Mouse (Mus musculus) heart, embryonic 10.5 days (tissue): ENCODE measurements around the gene 1700016K19Rik. TPM values are rescaled to one million over a fixed set of nuclear protein-coding genes. Genes with fewer than 3 reads are reported as not detected.

ENCODE experiments used
- DNase-seq: peaks from one replicate; pipeline ENCODE4 v3.0.0-alpha.2; 2017; ENCODE audit warnings: low spot score
- H3K27ac ChIP-seq: fragments of 300-500 bp; sonication (generic); 2 replicates; pipeline ENCODE4 v1.5.1; 2016; ENCODE audit warnings: mild to moderate bottlenecking
- H3K27me3 ChIP-seq: fragments of 300-500 bp; sonication (generic); 2 replicates; pipeline ENCODE4 v1.6.1; 2016; ENCODE audit warnings: mild to moderate bottlenecking; ENCODE audit not compliant: poor library complexity, insufficient read depth, severe bottlenecking
- H3K36me3 ChIP-seq: fragments of 300-500 bp; sonication (generic); 2 replicates; pipeline ENCODE4 v1.6.1; 2016; ENCODE audit warnings: mild to moderate bottlenecking, moderate library complexity
- H3K4me1 ChIP-seq: fragments of 300-500 bp; sonication (generic); 2 replicates; pipeline ENCODE4 v1.6.1; 2016; ENCODE audit warnings: mild to moderate bottlenecking
- H3K4me3 ChIP-seq: fragments of 300-500 bp; sonication (generic); 2 replicates; pipeline ENCODE4 v1.5.1; 2016; ENCODE audit warnings: mild to moderate bottlenecking, moderate library complexity
- H3K9me3 ChIP-seq: fragments of 300-500 bp; sonication (generic); 2 replicates; pipeline ENCODE4 v1.6.1; 2016; ENCODE audit warnings: mild to moderate bottlenecking, moderate library complexity
- WGBS: fragments of 180-500 bp; shearing (Covaris S2); methylation state at CpG from one replicate; pipeline ENCODE4 v1.1.7; 2016; 5-methylcytosine and 5-hydroxymethylcytosine counted together
- polyA plus RNA-seq: library from polyadenylated mRNA; unstranded; fragments of >200 nt; fragmentation: Nextera tagmentation; extraction: Ambion mirVana; gene quantifications from 2 replicates; pipeline ENCODE4 v1.2.1, GENCODE M21; 2016

1700016K19Rik gene
- polyA plus RNA-seq, 1 experiment from 2014 or later = not detected

- H3K27ac ChIP-seq = no peak overlapping the region
- H3K36me3 ChIP-seq = peaks cover 15% of the 10 kb centered on the region
- DNase-seq = no peak
- H3K27me3 ChIP-seq = no peaks in the 10 kb centered on the region
- peaks cover 23% of the 10 kb centered on the region for H3K4me1 ChIP-seq
- H3K4me3 ChIP-seq = no peak overlapping the region
- no peaks in the 10 kb centered on the region for H3K9me3 ChIP-seq
- WGBS = 26% methylated on average over 5 of the region's 5 CpGs
Observed at GRCm38 (mm10) chr11:76042882-76043281, 43.2 kb downstream of the 1700016K19Rik start.

GRCm38 (mm10) chr11:76044468-76044867 is 44.8 kb downstream of the 1700016K19Rik start:
- DNase-seq = no peak
- WGBS = 79% methylated on average over 6 of the region's 6 CpGs
- no peaks in the 10 kb centered on the region for H3K9me3 ChIP-seq
- H3K4me1 ChIP-seq = peaks cover 23% of the 10 kb centered on the region
- H3K4me3 ChIP-seq = no peak overlapping the region
- H3K27ac ChIP-seq = no peak overlapping the region
- no peaks in the 10 kb centered on the region for H3K27me3 ChIP-seq
- peaks cover 15% of the 10 kb centered on the region for H3K36me3 ChIP-seq

GRCm38 (mm10) chr11:76045367-76045766 is 45.7 kb downstream of the 1700016K19Rik start:
- 73% methylated on average over 6 of the region's 6 CpGs for WGBS
- H3K27ac ChIP-seq = no peak overlapping the region
- peaks cover 23% of the 10 kb centered on the region for H3K4me1 ChIP-seq
- no peak overlapping the region for H3K4me3 ChIP-seq
- no peaks in the 10 kb centered on the region for H3K9me3 ChIP-seq
- no peaks in the 10 kb centered on the region for H3K27me3 ChIP-seq
- DNase-seq = no peak
- H3K36me3 ChIP-seq = peaks cover 15% of the 10 kb centered on the region

- H3K9me3 ChIP-seq = no peaks in the 10 kb centered on the region
- H3K36me3 ChIP-seq = peaks cover 14% of the 10 kb centered on the region
- no peaks in the 10 kb centered on the region for H3K27me3 ChIP-seq
- no peak for DNase-seq
- H3K4me1 ChIP-seq = peaks cover 4% of the 10 kb centered on the region; the same call in 1 of the 2 replicates
- H3K27ac ChIP-seq = no peak overlapping the region
- H3K4me3 ChIP-seq = no peak overlapping the region
- WGBS = 57% methylated on average over 3 of the region's 3 CpGs
Observed at GRCm38 (mm10) chr11:76050509-76050908, 50.8 kb downstream of the 1700016K19Rik start.

- Histone ChIP-seq H3K27ac (no peak overlapping the region), H3K4me3 (no peak overlapping the region), H3K36me3 (peaks cover 13% of the 10 kb centered on the region), H3K9me3 (no peaks in the 10 kb centered on the region), H3K4me1 (peaks cover 4% of the 10 kb centered on the region; the same call in 1 of the 2 replicates), H3K27me3 (no peaks in the 10 kb centered on the region)
- WGBS = 67% methylated on average over 5 of the region's 5 CpGs
- DNase-seq = no peak
Observed at GRCm38 (mm10) chr11:76050967-76051512, 51.3 kb downstream of the 1700016K19Rik start.

- H3K9me3 ChIP-seq = no peaks in the 10 kb centered on the region
- WGBS = 81% methylated on average over 5 of the region's 5 CpGs
- H3K27ac ChIP-seq = no peak overlapping the region
- no peak for DNase-seq
- peaks cover 9% of the 10 kb centered on the region; the same call in 1 of the 2 replicates for H3K36me3 ChIP-seq
- H3K27me3 ChIP-seq = no peaks in the 10 kb centered on the region
- peaks cover 4% of the 10 kb centered on the region; the same call in 1 of the 2 replicates for H3K4me1 ChIP-seq
- no peak overlapping the region for H3K4me3 ChIP-seq
Observed at GRCm38 (mm10) chr11:76052496-76052895, 52.8 kb downstream of the 1700016K19Rik start.

Other genes with a start within 250 kb of the 1700016K19Rik start
- 0.04 and 0.18 TPM in 2 replicates for gene Doc2b, start 203.9 kb upstream of the 1700016K19Rik start, polyA plus RNA-seq
- gene Rph3al, start 61.5 kb upstream of the 1700016K19Rik start, polyA plus RNA-seq = 3.9 and 4.1 TPM in 2 replicates
- gene Rflnb, start 27.9 kb downstream of the 1700016K19Rik start, polyA plus RNA-seq = 8.4 and 13.3 TPM in 2 replicates
- 35.1 and 37.7 TPM in 2 replicates for gene Vps53, start 179.7 kb downstream of the 1700016K19Rik start, polyA plus RNA-seq
- 32.7 and 35.9 TPM in 2 replicates for gene Fam57a, start 179.8 kb downstream of the 1700016K19Rik start, polyA plus RNA-seq
- gene Dbil5, start 217.7 kb downstream of the 1700016K19Rik start, polyA plus RNA-seq = 0.80 and 1.1 TPM in 2 replicates
- 40.0 and 42.1 TPM in 2 replicates for gene Gemin4, start 217.8 kb downstream of the 1700016K19Rik start, polyA plus RNA-seq
- gene Mrm3, start 243.8 kb downstream of the 1700016K19Rik start, polyA plus RNA-seq = 27.8 and 29.1 TPM in 2 replicates
- gene Glod4, start 243.8 kb downstream of the 1700016K19Rik start, polyA plus RNA-seq = 126 and 135 TPM in 2 replicates